ENCODE assay signal across 8 mouse cellular contexts in the genomic region with DNA sequence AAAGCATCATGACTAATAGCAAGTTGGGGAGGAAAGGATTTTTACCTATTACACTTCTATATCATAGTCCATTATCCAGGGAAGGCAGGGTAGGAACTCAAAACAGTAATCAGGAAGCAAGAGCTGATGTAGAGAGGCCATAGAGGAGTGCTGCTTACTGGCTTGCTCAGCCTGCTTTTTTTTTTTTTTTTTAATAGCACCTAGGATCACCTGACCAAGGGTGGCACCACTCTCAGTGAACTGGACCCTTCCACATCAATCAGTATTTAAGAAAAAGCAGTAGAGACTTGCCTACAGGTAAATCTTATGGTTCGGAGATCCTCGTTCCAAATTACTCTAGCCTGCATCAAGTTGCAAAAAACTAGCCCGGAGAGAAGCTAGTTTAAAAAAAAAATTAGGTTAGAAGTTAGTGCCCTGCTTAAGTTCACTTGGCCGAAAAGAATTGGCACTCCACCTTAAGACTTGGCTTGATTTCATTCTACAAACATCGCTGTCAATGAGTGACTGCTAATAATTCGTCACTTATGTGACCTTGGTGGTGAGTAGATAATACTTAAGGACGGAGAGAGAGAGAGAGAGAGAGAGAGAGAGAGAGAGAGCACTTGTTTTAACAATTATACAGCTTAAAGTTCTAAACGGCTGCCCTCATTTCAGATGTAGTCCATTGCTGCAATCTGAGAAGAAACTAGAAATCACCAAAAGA. TPM values are rescaled to one million over a fixed set of nuclear protein-coding genes. Genes with fewer than 3 reads are reported as not detected.
DNase-seq lines count a peak whose midpoint lies in the region; ATAC-seq and TF ChIP-seq lines count a peak whose summit lies in the region.

No protein-coding gene starts in this region.

- H3K4me1 ChIP-seq in lung, embryonic 15.5 days: peaks cover 38% of the 10 kb centered on the region
- peaks cover 7% of the 10 kb centered on the region for H3K4me1 ChIP-seq in lung, adult 2 months (ENCODE audit: control insufficient read depth, insufficient read depth, low read length)
- peaks cover 48% of the 10 kb centered on the region for H3K4me1 ChIP-seq in forebrain, embryonic 15.5 days
- peaks cover 5% of the 10 kb centered on the region; the same call in 1 of the 2 replicates for H3K4me1 ChIP-seq in limb, embryonic 11.5 days (ENCODE audit: control insufficient read depth, insufficient read depth, low read length)
- H3K4me1 ChIP-seq in small intestine, adult 2 months (ENCODE audit: control insufficient read depth, insufficient read depth, insufficient read length, low read length): peaks cover 7% of the 10 kb centered on the region; the same call in 1 of the 2 replicates

- no peak for ATAC-seq in lung, embryonic 15.5 days (ENCODE audit: borderline replicate concordance, extremely low read depth, low FRiP score, low TSS enrichment)
- ATAC-seq in forebrain, embryonic 15.5 days (replicated peaks): no peak
- ATAC-seq in limb, embryonic 11.5 days (ENCODE audit: insufficient number of reproducible peaks, low FRiP score, low TSS enrichment, low read depth): no peak

- no peak for DNase-seq in lung, adult 2 months
- DNase-seq in limb, embryonic 11.5 days (ENCODE audit: low spot score): no peak
- no peak for DNase-seq in yolk sac, embryonic 10.5 days (ENCODE audit: low spot score)
- DNase-seq in T-cell, adult 2 months (ENCODE audit: low spot score): no peak
- DNase-seq in lung, postnatal 14 days: no peak

- peak overlapping the region; percentile 83 for H3K4me2 ChIP-seq in lung, embryonic 15.5 days
- peak overlapping the region; percentile 54 for H3K4me2 ChIP-seq in forebrain, embryonic 15.5 days (replicated peaks)
- peak overlapping the region; percentile 64 for H3K4me2 ChIP-seq in limb, embryonic 11.5 days (ENCODE audit: low read depth, severe bottlenecking)

- no peak overlapping the region for H3K27ac ChIP-seq in lung, embryonic 15.5 days
- H3K27ac ChIP-seq in forebrain, embryonic 15.5 days (replicated peaks): peak overlapping the region; percentile 68
- H3K27ac ChIP-seq in limb, embryonic 11.5 days (replicated peaks; ENCODE audit: low read depth, low read length): no peak overlapping the region
- H3K27ac ChIP-seq in small intestine, adult 2 months (ENCODE audit: insufficient read depth, low read depth, low read length): 0 out of 2 replicates have a peak overlapping the region, but pooled peaks have one; percentile 6

- H3K4me3 ChIP-seq in lung, embryonic 15.5 days: peak overlapping the region; percentile 83
- no peak overlapping the region for H3K4me3 ChIP-seq in lung, adult 2 months (replicated peaks; ENCODE audit: extremely low read depth, low read depth, low read length)
- peak overlapping the region; percentile 93 for H3K4me3 ChIP-seq in forebrain, embryonic 15.5 days
- peak overlapping the region; percentile 48 for H3K4me3 ChIP-seq in limb, embryonic 11.5 days (ENCODE audit: low read depth, low read length)
- H3K4me3 ChIP-seq in small intestine, adult 2 months (ENCODE audit: low read depth, low read length): no peak overlapping the region

- TF ChIP-seq CTCF in lung, adult 2 months (IDR thresholded peaks at IDR 0.05; ENCODE audit: insufficient read depth, low read length): no peak
- TF ChIP-seq CTCF in small intestine, adult 2 months (IDR thresholded peaks at IDR 0.05; ENCODE audit: extremely low read depth, insufficient read length, insufficient replicate concordance, low read depth, low read length): no peak

- no peak for TF ChIP-seq POLR2A in lung, adult 2 months (IDR thresholded peaks at IDR 0.05; ENCODE audit: borderline replicate concordance, extremely low read depth, low read depth, low read length)
- TF ChIP-seq POLR2A in small intestine, adult 2 months (IDR thresholded peaks at IDR 0.05; ENCODE audit: low read depth, low read length): no peak

- 34% methylated on average over 8 of the region's 8 CpGs for WGBS in lung, embryonic 15.5 days
- 26% methylated on average over 8 of the region's 8 CpGs for WGBS in lung, adult 2 months
- WGBS in forebrain, embryonic 15.5 days: 56% methylated on average over 8 of the region's 8 CpGs
- 58% methylated on average over 8 of the region's 8 CpGs for WGBS in limb, embryonic 11.5 days
- 16% methylated on average over 8 of the region's 8 CpGs for WGBS in small intestine, adult 2 months

- no peaks in the 10 kb centered on the region for H3K27me3 ChIP-seq in lung, embryonic 15.5 days
- H3K27me3 ChIP-seq in forebrain, embryonic 15.5 days: no peaks in the 10 kb centered on the region
- no peaks in the 10 kb centered on the region for H3K27me3 ChIP-seq in limb, embryonic 11.5 days (ENCODE audit: control insufficient read depth, insufficient read depth, low read length)
- no peaks in the 10 kb centered on the region for H3K27me3 ChIP-seq in small intestine, adult 2 months (ENCODE audit: control insufficient read depth, insufficient read depth, low read length)

- no peaks in the 10 kb centered on the region for H3K9me3 ChIP-seq in lung, embryonic 15.5 days
- no peaks in the 10 kb centered on the region for H3K9me3 ChIP-seq in forebrain, embryonic 15.5 days
- no peaks in the 10 kb centered on the region for H3K9me3 ChIP-seq in limb, embryonic 11.5 days (ENCODE audit: control insufficient read depth, low read length)

- no peak overlapping the region for H3K9ac ChIP-seq in lung, embryonic 15.5 days
- H3K9ac ChIP-seq in forebrain, embryonic 15.5 days (replicated peaks): peak overlapping the region; percentile 58; the same call in 1 of the 2 replicates
- H3K9ac ChIP-seq in limb, embryonic 11.5 days (ENCODE audit: low read length): no peak overlapping the region

- no peaks in the 10 kb centered on the region for H3K36me3 ChIP-seq in lung, embryonic 15.5 days
- no peaks in the 10 kb centered on the region for H3K36me3 ChIP-seq in forebrain, embryonic 15.5 days
- H3K36me3 ChIP-seq in limb, embryonic 11.5 days (ENCODE audit: control insufficient read depth, insufficient read depth, low read length): no peaks in the 10 kb centered on the region
- H3K36me3 ChIP-seq in small intestine, adult 2 months (ENCODE audit: control insufficient read depth, insufficient read depth, low read length): no peaks in the 10 kb centered on the region

RNA-seq across cellular contexts. Expression of gene Plekha8, which starts 1.0 kb away (rescaled TPM):
- polyA plus RNA-seq in lung, embryonic 15.5 days (2015; fragmentation: Nextera tagmentation; extraction: Ambion mirVana): 7.0 and 7.7 TPM in 2 replicates
- polyA plus RNA-seq in lung, adult 2 months (2012; rRNA removed): 3.6 and 4.5 TPM in 2 replicates
- 9.6 and 10.2 TPM in 2 replicates for polyA plus RNA-seq in forebrain, embryonic 15.5 days (2015; fragmentation: Nextera tagmentation; extraction: Ambion mirVana)
- 26.5 and 28.8 TPM in 2 replicates for polyA plus RNA-seq in limb, embryonic 11.5 days (2014; fragmentation: Nextera tagmentation; extraction: Ambion mirVana)
- 3.5 and 5.1 TPM in 2 replicates for polyA plus RNA-seq in small intestine, adult 2 months (2012; rRNA removed)

RNA-seq across cellular contexts. Expression of gene Fkbp14, which starts 3.2 kb away (rescaled TPM):
- 23.4 and 27.6 TPM in 2 replicates for polyA plus RNA-seq in lung, embryonic 15.5 days (2015; fragmentation: Nextera tagmentation; extraction: Ambion mirVana)
- polyA plus RNA-seq in lung, adult 2 months (2012; rRNA removed): 4.1 and 6.1 TPM in 2 replicates
- polyA plus RNA-seq in forebrain, embryonic 15.5 days (2015; fragmentation: Nextera tagmentation; extraction: Ambion mirVana): 6.6 and 7.4 TPM in 2 replicates
- 19.2 and 20.4 TPM in 2 replicates for polyA plus RNA-seq in limb, embryonic 11.5 days (2014; fragmentation: Nextera tagmentation; extraction: Ambion mirVana)
- polyA plus RNA-seq in small intestine, adult 2 months (2012; rRNA removed): 0.27 and 0.30 TPM in 2 replicates

RNA-seq across cellular contexts. Expression of gene Scrn1, which starts 27.6 kb away (rescaled TPM):
- 1.5 and 2.8 TPM in 2 replicates for polyA plus RNA-seq in lung, embryonic 15.5 days (2015; fragmentation: Nextera tagmentation; extraction: Ambion mirVana)
- polyA plus RNA-seq in lung, adult 2 months (2012; rRNA removed): 9.5 and 12.7 TPM in 2 replicates
- 135 TPM in 2 replicates for polyA plus RNA-seq in forebrain, embryonic 15.5 days (2015; fragmentation: Nextera tagmentation; extraction: Ambion mirVana)
- 8.5 and 9.1 TPM in 2 replicates for polyA plus RNA-seq in limb, embryonic 11.5 days (2014; fragmentation: Nextera tagmentation; extraction: Ambion mirVana)
- 0.48 and 0.53 TPM in 2 replicates for polyA plus RNA-seq in small intestine, adult 2 months (2012; rRNA removed)

Comparison
In these comparisons a context has a peak if more than half of its experiments do, and no peak if none do; other contexts are left out.
1. H3K4me3 ChIP-seq: peak in lung, embryonic 15.5 days (single experiment), forebrain, embryonic 15.5 days (single experiment) and limb, embryonic 11.5 days (single experiment); none in lung, adult 2 months (single experiment) and small intestine, adult 2 months (single experiment).
2. H3K27ac ChIP-seq: peak in forebrain, embryonic 15.5 days (single experiment) and small intestine, adult 2 months (single experiment); none in lung, embryonic 15.5 days (single experiment) and limb, embryonic 11.5 days (single experiment).
3. Peak in every context shown above with its lines, with median percentiles within 50 percentile points of each other: H3K4me2 ChIP-seq.